In genomic region chr17:49750889-49751324, GRCm38 (mm10) we compare ENCODE assay signal across 17 mouse cellular contexts.
A peak's percentile ranks its signal among the peaks of the same experiment; 100 is the strongest.
DNase-seq lines count a peak whose midpoint lies in the region; ATAC-seq and TF ChIP-seq lines count a peak whose summit lies in the region.
"Had no signal": no experiment of that assay in that cellular context is flagged by ENCODE, and none has a peak within 500 bp of the region (broad histone marks: within the 10 kb centered on the region; RNA-seq: fewer than 3 reads in every experiment).

No protein-coding gene starts in this region.

- no peak overlapping the region for H3K4me2 ChIP-seq in embryonic facial prominence, embryonic 14.5 days (ENCODE audit: low read depth, low read length)
- no peak overlapping the region for H3K4me2 ChIP-seq in intestine, postnatal 0 days (replicated peaks; ENCODE audit: low read depth)
- H3K4me2 ChIP-seq: limb, embryonic 12.5 days; midbrain, embryonic 13.5 days; stomach, embryonic 15.5 days had no signal

- 65% methylated on average over 6 of the region's 6 CpGs for WGBS in embryonic facial prominence, embryonic 14.5 days
- WGBS in embryonic facial prominence, embryonic 10.5 days, result 78% methylated on average over 6 of the region's 6 CpGs
- WGBS in intestine, postnatal 0 days, result 40% methylated on average over 6 of the region's 6 CpGs

- H3K36me3 ChIP-seq in embryonic facial prominence, embryonic 14.5 days (ENCODE audit: control insufficient read depth, insufficient read depth, low read length), result no peaks in the 10 kb centered on the region
- no peaks in the 10 kb centered on the region for H3K36me3 ChIP-seq in embryonic facial prominence, embryonic 10.5 days (replicated peaks)
- H3K36me3 ChIP-seq in intestine, postnatal 0 days (ENCODE audit: control insufficient read depth, insufficient read depth), result no peaks in the 10 kb centered on the region
- H3K36me3 ChIP-seq: forebrain, embryonic 10.5 days; hindbrain, embryonic 10.5 days; limb, embryonic 12.5 days; midbrain, embryonic 13.5 days; stomach, embryonic 15.5 days had no signal

- CTCF ChIA-PET in Patski (lab: Charles Lee), result no interaction called here

- no peak overlapping the region for H3K27ac ChIP-seq in embryonic facial prominence, embryonic 14.5 days (replicated peaks; ENCODE audit: low read depth, low read length)
- no peak overlapping the region for H3K27ac ChIP-seq in embryonic facial prominence, embryonic 10.5 days (replicated peaks)
- no peak overlapping the region for H3K27ac ChIP-seq in intestine, postnatal 0 days (ENCODE audit: low read depth, low read length)
- H3K27ac ChIP-seq: forebrain, embryonic 10.5 days; hindbrain, embryonic 10.5 days; limb, embryonic 12.5 days; midbrain, embryonic 13.5 days; stomach, embryonic 15.5 days had no signal

- H3K9me3 ChIP-seq in embryonic facial prominence, embryonic 14.5 days (ENCODE audit: control insufficient read depth, low read length), result 0 out of 2 replicates have a peak, but pooled peaks cover 5% of the 10 kb centered on the region
- H3K9me3 ChIP-seq in embryonic facial prominence, embryonic 10.5 days, result 0 out of 2 replicates have a peak, but pooled peaks cover 6% of the 10 kb centered on the region
- peaks cover 5% of the 10 kb centered on the region; the same call in 1 of the 2 replicates for H3K9me3 ChIP-seq in intestine, postnatal 0 days (ENCODE audit: control insufficient read depth)
- H3K9me3 ChIP-seq: midbrain, embryonic 13.5 days; stomach, embryonic 15.5 days had no signal

- no peak for TF ChIP-seq CTCF in Patski (IDR thresholded peaks at IDR 0.05)
- no peak for TF ChIP-seq CTCF in intestine, postnatal 0 days (IDR thresholded peaks at IDR 0.05; ENCODE audit: low read depth)

- H3K4me3 ChIP-seq in embryonic facial prominence, embryonic 14.5 days (ENCODE audit: low read depth, low read length), result no peak overlapping the region
- H3K4me3 ChIP-seq in embryonic facial prominence, embryonic 10.5 days, result no peak overlapping the region
- no peak overlapping the region for H3K4me3 ChIP-seq in intestine, postnatal 0 days (ENCODE audit: low read depth, low read length)
- H3K4me3 ChIP-seq: forebrain, embryonic 10.5 days; hindbrain, embryonic 10.5 days; limb, embryonic 12.5 days; midbrain, embryonic 13.5 days; stomach, embryonic 15.5 days had no signal

- no peaks in the 10 kb centered on the region for H3K27me3 ChIP-seq in embryonic facial prominence, embryonic 14.5 days (replicated peaks; ENCODE audit: control insufficient read depth, insufficient read depth, low read length)
- no peaks in the 10 kb centered on the region for H3K27me3 ChIP-seq in embryonic facial prominence, embryonic 10.5 days (replicated peaks; ENCODE audit: low read depth, poor library complexity, severe bottlenecking)
- no peaks in the 10 kb centered on the region for H3K27me3 ChIP-seq in Patski
- H3K27me3 ChIP-seq in intestine, postnatal 0 days (replicated peaks; ENCODE audit: control insufficient read depth, insufficient read depth, low read length), result no peaks in the 10 kb centered on the region
- H3K27me3 ChIP-seq: limb, embryonic 12.5 days; midbrain, embryonic 13.5 days; stomach, embryonic 15.5 days had no signal

- no peaks in the 10 kb centered on the region for H3K4me1 ChIP-seq in embryonic facial prominence, embryonic 14.5 days (ENCODE audit: control insufficient read depth, insufficient read depth, low read length)
- no peaks in the 10 kb centered on the region for H3K4me1 ChIP-seq in embryonic facial prominence, embryonic 10.5 days
- no peaks in the 10 kb centered on the region for H3K4me1 ChIP-seq in intestine, postnatal 0 days (replicated peaks; ENCODE audit: control insufficient read depth, insufficient read depth, low read length)
- H3K4me1 ChIP-seq: forebrain, embryonic 10.5 days; hindbrain, embryonic 10.5 days; limb, embryonic 12.5 days; midbrain, embryonic 13.5 days had no signal

- DNase-seq in embryonic facial prominence, embryonic 14.5 days (ENCODE audit: low spot score), result peak; percentile 22
- DNase-seq in embryonic facial prominence, embryonic 10.5 days (ENCODE audit: low spot score), result no peak
- DNase-seq in kidney, postnatal 4 days, result peak; percentile 23 to 52
- no peak for DNase-seq in kidney, postnatal 14 days
- no peak for DNase-seq in Patski (ENCODE audit: low read depth, low spot score)
- no peak for DNase-seq in adrenal gland, postnatal 10 days
- no peak for DNase-seq in right cerebral cortex, postnatal 4 days
- DNase-seq: cerebellum, postnatal 14 days; layer of hippocampus, postnatal 36 days; liver, postnatal 0 days; thymus, postnatal 4 days had no signal

- POLR2A ChIA-PET in Patski (lab: Charles Lee), result no interaction called here

- in situ Hi-C loops in Patski (cut with MboI; ENCODE audit: low pct_unique_long_range_greater_than_20kb), result no loop called here

- no peak for ATAC-seq in embryonic facial prominence, embryonic 14.5 days (ENCODE audit: low read depth)
- peak; percentile 31 for ATAC-seq in Patski
- peak; percentile 22; the same call in 1 of the 2 replicates for ATAC-seq in intestine, postnatal 0 days
- ATAC-seq: liver, postnatal 0 days; midbrain, embryonic 13.5 days had no signal

- H3K9ac ChIP-seq in embryonic facial prominence, embryonic 14.5 days (ENCODE audit: low read depth, low read length), result no peak overlapping the region
- no peak overlapping the region for H3K9ac ChIP-seq in intestine, postnatal 0 days (ENCODE audit: low read depth, low read length)
- H3K9ac ChIP-seq: limb, embryonic 12.5 days; liver, postnatal 0 days; midbrain, embryonic 13.5 days; stomach, embryonic 15.5 days had no signal

Comparison
In these comparisons a context has a peak if more than half of its experiments do, and no peak if none do; other contexts are left out.
1. DNase-seq: peak in embryonic facial prominence, embryonic 14.5 days (single experiment) and kidney, postnatal 4 days (2 of 2); none in embryonic facial prominence, embryonic 10.5 days (single experiment), kidney, postnatal 14 days (single experiment), Patski (single experiment), adrenal gland, postnatal 10 days (single experiment) and right cerebral cortex, postnatal 4 days (single experiment).